8 mouse cellular contexts compared by ENCODE assay signal in genomic region chr17:22866421-22866844, GRCm38 (mm10). TPM values are rescaled to one million over a fixed set of nuclear protein-coding genes. Genes with fewer than 3 reads are reported as not detected.
DNase-seq lines count a peak whose midpoint lies in the region; ATAC-seq lines count a peak whose summit lies in the region.

No protein-coding gene starts in this region.

- no peaks in the 10 kb centered on the region for H3K27me3 ChIP-seq in heart, embryonic 12.5 days (replicated peaks)
- no peaks in the 10 kb centered on the region for H3K27me3 ChIP-seq in liver, embryonic 12.5 days (replicated peaks)

- peaks cover 8% of the 10 kb centered on the region for H3K4me1 ChIP-seq in heart, embryonic 12.5 days (replicated peaks)
- H3K4me1 ChIP-seq in liver, embryonic 12.5 days, result peaks cover 19% of the 10 kb centered on the region

- WGBS in heart, embryonic 12.5 days, result 2% methylated on average over 10 of the region's 10 CpGs
- WGBS in liver, embryonic 12.5 days (ENCODE audit: insufficient replicate concordance), result 3% methylated on average over 10 of the region's 10 CpGs

- H3K9me3 ChIP-seq in heart, embryonic 12.5 days (replicated peaks), result no peaks in the 10 kb centered on the region
- H3K9me3 ChIP-seq in liver, embryonic 12.5 days (replicated peaks), result no peaks in the 10 kb centered on the region

- no peak for DNase-seq in heart, adult 8-10 months (ENCODE audit: low spot score)
- peak; percentile 50 for DNase-seq in A20 (ENCODE audit: low read depth, low spot score)
- DNase-seq in adrenal gland, postnatal 36 days, result peak; percentile 17 to 20
- DNase-seq in natural killer cell, adult 2 months (ENCODE audit: low spot score in 2 of 2), result peak; percentile 3 to 19
- DNase-seq in cerebellum, postnatal 36 days, result no peak

- H3K9ac ChIP-seq in heart, embryonic 12.5 days, result peak overlapping the region; percentile 85
- peak overlapping the region; percentile 65 for H3K9ac ChIP-seq in liver, embryonic 12.5 days

- H3K36me3 ChIP-seq in heart, embryonic 12.5 days, result peaks cover 18% of the 10 kb centered on the region
- peaks cover 6% of the 10 kb centered on the region for H3K36me3 ChIP-seq in liver, embryonic 12.5 days

- peak overlapping the region; percentile 92 for H3K27ac ChIP-seq in heart, embryonic 12.5 days (ENCODE audit: poor library complexity, severe bottlenecking)
- H3K27ac ChIP-seq in liver, embryonic 12.5 days, result peak overlapping the region; percentile 66

- 0 out of 2 replicates have a peak, but pooled peaks have one; percentile 33 for ATAC-seq in heart, embryonic 12.5 days (ENCODE audit: insufficient number of reproducible peaks, low FRiP score)
- ATAC-seq in granulocyte monocyte progenitor cell, adult 5-6 weeks (replicated peaks; ENCODE audit: poor library complexity, severe bottlenecking), result peak; percentile 66
- peak; percentile 61 for ATAC-seq in liver, embryonic 12.5 days

- H3K4me3 ChIP-seq in heart, embryonic 12.5 days, result peak overlapping the region; percentile 86
- H3K4me3 ChIP-seq in liver, embryonic 12.5 days, result peak overlapping the region; percentile 66

- peak overlapping the region; percentile 61 for H3K4me2 ChIP-seq in heart, embryonic 12.5 days
- H3K4me2 ChIP-seq in liver, embryonic 12.5 days, result peak overlapping the region; percentile 74

RNA-seq across cellular contexts. Expression of gene Zfp945, which starts 0.5 kb away (rescaled TPM):
- 17.1 and 17.8 TPM in 2 replicates for polyA plus RNA-seq in heart, embryonic 12.5 days (2016; fragmentation: Nextera tagmentation; extraction: Ambion mirVana)
- 1 to 10 TPM; 4.1 to 7.5 (median 6.0) TPM for total RNA-seq in heart, adult 8-10 months (2022)
- total RNA-seq in adrenal gland, postnatal 36 days (2021), result 10 to 100 TPM in 1 of 2 experiments, 1 to 10 TPM in 1; 8.2 to 13.2 TPM
- total RNA-seq in granulocyte monocyte progenitor cell, adult 5-6 weeks (2014; fragmentation: Nextera tagmentation), result 12.6 and 13.9 TPM in 2 replicates
- 7.1 and 13.3 TPM in 2 replicates for total RNA-seq in granulocyte monocyte progenitor cell, adult 5-6 weeks (2017)
- 3.0 and 3.4 TPM in 2 replicates for polyA plus RNA-seq in liver, embryonic 12.5 days (2016; fragmentation: Nextera tagmentation; extraction: Ambion mirVana)

Comparison
In these comparisons a context has a peak if more than half of its experiments do, and no peak if none do; other contexts are left out.
1. DNase-seq: peak in A20 (single experiment), adrenal gland, postnatal 36 days (2 of 2) and natural killer cell, adult 2 months (2 of 2); none in heart, adult 8-10 months (single experiment) and cerebellum, postnatal 36 days (0 of 2).
2. Peak in every context shown above with its lines, with median percentiles within 50 percentile points of each other: ATAC-seq.